Mouse (Mus musculus): Measurements from ENCODE around the gene Tor1a.
"Not testable (repeated sequence)": the region's sequence is repeated elsewhere in the genome, so short reads cannot be mapped to it uniquely, and the experiment has no call there.

Gene Tor1a

GRCm38 (mm10) chr2:30954797-30955196 is 12.9 kb downstream of the Tor1a start:
- peak; percentile 64 for DNase-seq (ENCODE audit: low spot score in 2 of 2)

- peak; percentile 82 to 87 for DNase-seq (ENCODE audit: low spot score in 2 of 2)
These were observed 14.8 kb downstream of the Tor1a start, which contains the start of gene Tor1b for GRCm38 (mm10) chr2:30952824-30953490. Tor1b (plus strand) TSS chr2:30952959.

- no peak for DNase-seq (ENCODE audit: low spot score in 2 of 2)
These were observed 15.3 kb downstream of the Tor1a start for GRCm38 (mm10) chr2:30952457-30952823.

GRCm38 (mm10) chr2:30942603-30943011 is 25.1 kb downstream of the Tor1a start:
- DNase-seq (ENCODE audit: low spot score in 2 of 2): peak; percentile 68

GRCm38 (mm10) chr2:30942116-30942515 is 25.6 kb downstream of the Tor1a start:
- not testable (repeated sequence) for DNase-seq (ENCODE audit: low spot score in 2 of 2)

GRCm38 (mm10) chr2:30941586-30941985 is 26.1 kb downstream of the Tor1a start:
- DNase-seq (ENCODE audit: low spot score in 2 of 2): no peak

GRCm38 (mm10) chr2:30938574-30938991 is 29.1 kb downstream of the Tor1a start:
- DNase-seq (ENCODE audit: low spot score in 2 of 2): no peak

- no peak for DNase-seq (ENCODE audit: low spot score in 2 of 2)
These were observed 30.0 kb downstream of the Tor1a start for GRCm38 (mm10) chr2:30937731-30938130.

- DNase-seq (ENCODE audit: low spot score in 2 of 2): no peak
These were observed 30.9 kb downstream of the Tor1a start for GRCm38 (mm10) chr2:30936808-30937207.

- DNase-seq (ENCODE audit: low spot score in 2 of 2): peak; percentile 45 to 67
These were observed 33.7 kb downstream of the Tor1a start for GRCm38 (mm10) chr2:30933917-30934450.

- DNase-seq (ENCODE audit: low spot score in 2 of 2): no peak
These were observed 34.7 kb downstream of the Tor1a start for GRCm38 (mm10) chr2:30933032-30933431.

- no peak for DNase-seq (ENCODE audit: low spot score in 2 of 2)
These were observed 35.8 kb downstream of the Tor1a start for GRCm38 (mm10) chr2:30931922-30932321.

GRCm38 (mm10) chr2:30930846-30931245 is 36.9 kb downstream of the Tor1a start:
- DNase-seq (ENCODE audit: low spot score in 2 of 2): not testable (repeated sequence)

- DNase-seq (ENCODE audit: low spot score in 2 of 2): peak; percentile 27 to 33
These were observed 38.2 kb downstream of the Tor1a start, which contains the start of gene Ptges for GRCm38 (mm10) chr2:30929483-30930045. Ptges (minus strand) TSS chr2:30929863.

- peak in 1 of 2 experiments; percentile 54 for DNase-seq (ENCODE audit: low spot score in 2 of 2)
These were observed 38.7 kb downstream of the Tor1a start for GRCm38 (mm10) chr2:30928893-30929482.

- peak; percentile 29 to 53 for DNase-seq (ENCODE audit: low spot score in 2 of 2)
These were observed 39.7 kb downstream of the Tor1a start for GRCm38 (mm10) chr2:30927844-30928628.

- DNase-seq (ENCODE audit: low spot score in 2 of 2): no peak
These were observed 40.5 kb downstream of the Tor1a start for GRCm38 (mm10) chr2:30927151-30927781.

GRCm38 (mm10) chr2:30926381-30926780 is 41.4 kb downstream of the Tor1a start:
- DNase-seq (ENCODE audit: low spot score in 2 of 2): no peak

- DNase-seq (ENCODE audit: low spot score in 2 of 2): no peak
These were observed 42.6 kb downstream of the Tor1a start for GRCm38 (mm10) chr2:30925181-30925580.

- DNase-seq (ENCODE audit: low spot score in 2 of 2): no peak
These were observed 44.6 kb downstream of the Tor1a start for GRCm38 (mm10) chr2:30923099-30923498.

- DNase-seq (ENCODE audit: low spot score in 2 of 2): no peak
These were observed 47.5 kb downstream of the Tor1a start for GRCm38 (mm10) chr2:30920216-30920615.
